Mouse (Mus musculus) hindbrain, postnatal 0 days (tissue): ENCODE measurements at regions not wholly inside any gene's neighbourhood (a gene's known extent, or its start where the extent isn't known, plus 50 kb on each side); places are given as distances from the start of the nearest gene placed in this dataset.
A peak's percentile ranks its signal among the peaks of the same experiment; 100 is the strongest.

Source experiments
- ATAC-seq: fragments of 200-750 bp; cut with Nextera tagmentation; 2 replicates; pipeline ENCODE4 v1.8.0; 2017; ENCODE audit warnings: mild to moderate bottlenecking, moderate TSS enrichment, moderate library complexity
- DNase-seq: peaks from one replicate; pipeline ENCODE4 v3.0.0-alpha.2; 2015; ENCODE audit warnings: low spot score
- H3K27ac ChIP-seq: fragments of 300-500 bp; sonication (generic); 2 replicates; pipeline ENCODE4 v1.5.1; 2014; ENCODE audit warnings: mild to moderate bottlenecking
- H3K27me3 ChIP-seq: fragments of 300-500 bp; sonication (generic); 2 replicates; pipeline ENCODE4 v1.6.1; 2014; ENCODE audit warnings: low read length, mixed read lengths; ENCODE audit not compliant: insufficient read depth
- H3K36me3 ChIP-seq: fragments of 300-500 bp; sonication (generic); 2 replicates; pipeline ENCODE4 v1.6.1; 2014; ENCODE audit warnings: low read length, mixed read lengths; ENCODE audit not compliant: insufficient read depth
- H3K4me1 ChIP-seq: fragments of 300-500 bp; sonication (generic); 2 replicates; pipeline ENCODE4 v1.6.1; 2014; ENCODE audit warnings: antibody characterized with exemption, low read length, mixed read lengths; ENCODE audit not compliant: insufficient read depth
- H3K4me2 ChIP-seq: fragments of 300-500 bp; sonication (generic); 2 replicates; pipeline ENCODE4 v1.6.1; 2014; ENCODE audit warnings: low read depth, mild to moderate bottlenecking, low read length, moderate library complexity, mixed read lengths
- H3K4me3 ChIP-seq: fragments of 300-500 bp; sonication (generic); 2 replicates; pipeline ENCODE4 v1.5.1; 2014; ENCODE audit warnings: low read length
- H3K9ac ChIP-seq: fragments of 300-500 bp; sonication (generic); replicated peaks from 2 replicates; pipeline ENCODE4 v1.6.1; 2014; ENCODE audit warnings: mild to moderate bottlenecking, low read length, moderate library complexity, mixed read lengths
- H3K9me3 ChIP-seq: fragments of 300-500 bp; sonication (generic); 2 replicates; pipeline ENCODE4 v1.6.1; 2016; ENCODE audit warnings: low read length, mixed read lengths
- CTCF ChIP-seq: IDR thresholded peaks from 2 replicates; pipeline ENCODE4 v1.5.1; 2016; ENCODE audit warnings: antibody characterized with exemption, control low read depth, low read depth
- WGBS: fragments of 180-500 bp; shearing (Covaris S2); extraction: QIAGEN DNeasy Blood & Tissue Kit; methylation state at CpG from one replicate; pipeline ENCODE4 v1.1.7; 2014; 5-methylcytosine and 5-hydroxymethylcytosine counted together

DNA sequence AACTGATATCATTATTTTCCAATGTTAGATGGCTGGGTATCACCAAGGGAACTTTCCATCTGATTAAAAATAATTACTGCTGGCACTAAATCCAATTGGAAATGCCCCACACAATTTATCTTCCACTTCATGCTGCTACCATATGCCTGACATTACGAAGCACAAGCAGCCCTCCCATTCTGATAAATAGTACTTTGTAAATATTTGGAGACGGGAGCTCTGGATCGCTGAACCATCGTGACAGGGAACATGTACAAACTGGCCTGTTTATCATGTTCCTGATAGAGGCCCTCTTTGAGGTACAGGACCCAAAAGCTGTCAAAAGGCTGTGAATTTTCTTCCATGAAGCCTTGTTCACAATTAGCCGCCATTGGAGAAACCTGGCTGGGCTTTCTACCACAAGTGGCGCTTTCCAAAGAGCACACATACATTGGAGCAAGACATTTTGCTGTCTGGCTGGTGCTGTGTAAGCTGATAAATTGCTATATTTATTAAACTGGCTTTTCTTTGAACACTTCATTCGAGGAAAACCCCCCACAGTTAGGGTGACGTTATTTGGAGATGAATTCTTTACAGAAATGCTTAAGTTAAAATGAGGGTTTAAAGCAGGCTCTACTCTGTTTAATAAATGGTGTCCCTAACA lies 96.5 kb upstream of the Peli2 start:
- H3K4me3 ChIP-seq = no peak overlapping the region
- no peaks in the 10 kb centered on the region for H3K4me1 ChIP-seq
- H3K9me3 ChIP-seq = no peaks in the 10 kb centered on the region
- TF ChIP-seq CTCF = no peak
- WGBS = 68% methylated on average over 8 of the region's 8 CpGs
- ATAC-seq (no peak), DNase-seq (peak; percentile 41)
- no peak overlapping the region for H3K9ac ChIP-seq
- H3K27me3 ChIP-seq = no peaks in the 10 kb centered on the region
- H3K27ac ChIP-seq = no peak overlapping the region
- H3K4me2 ChIP-seq = no peak overlapping the region
- H3K36me3 ChIP-seq = no peaks in the 10 kb centered on the region

DNA sequence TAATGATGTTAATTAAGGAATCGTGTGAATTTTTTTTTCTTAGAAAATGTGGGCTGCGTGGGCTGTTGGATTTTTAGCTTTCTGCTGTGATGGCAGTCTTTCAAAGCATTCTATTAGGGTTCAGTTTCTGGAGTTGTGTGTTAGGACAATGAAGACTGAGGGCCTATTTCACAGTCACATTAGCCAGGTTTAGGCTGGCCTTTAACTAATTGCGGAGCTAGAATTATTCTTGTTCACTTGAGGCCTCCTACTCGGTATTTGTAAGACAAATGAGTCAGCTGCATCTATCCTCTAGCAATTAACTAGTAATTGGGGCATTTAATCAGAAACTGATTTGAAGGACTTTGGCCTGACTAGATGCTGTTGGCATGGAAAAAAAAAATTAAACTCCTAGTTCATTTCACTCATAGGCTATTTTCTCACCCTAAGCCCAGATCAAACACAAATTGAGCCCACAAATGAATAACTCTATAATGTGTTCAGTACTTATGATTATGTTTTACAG lies 81.3 kb upstream of the Peli2 start:
- H3K4me3 ChIP-seq = no peak overlapping the region
- H3K4me2 ChIP-seq = no peak overlapping the region
- no peaks in the 10 kb centered on the region for H3K9me3 ChIP-seq
- TF ChIP-seq CTCF = no peak
- DNase-seq (no peak), ATAC-seq (no peak)
- no peak overlapping the region for H3K9ac ChIP-seq
- WGBS = 70% methylated on average over 4 of the region's 4 CpGs
- H3K27me3 ChIP-seq = no peaks in the 10 kb centered on the region
- no peaks in the 10 kb centered on the region for H3K36me3 ChIP-seq
- H3K4me1 ChIP-seq = no peaks in the 10 kb centered on the region
- H3K27ac ChIP-seq = no peak overlapping the region

DNA sequence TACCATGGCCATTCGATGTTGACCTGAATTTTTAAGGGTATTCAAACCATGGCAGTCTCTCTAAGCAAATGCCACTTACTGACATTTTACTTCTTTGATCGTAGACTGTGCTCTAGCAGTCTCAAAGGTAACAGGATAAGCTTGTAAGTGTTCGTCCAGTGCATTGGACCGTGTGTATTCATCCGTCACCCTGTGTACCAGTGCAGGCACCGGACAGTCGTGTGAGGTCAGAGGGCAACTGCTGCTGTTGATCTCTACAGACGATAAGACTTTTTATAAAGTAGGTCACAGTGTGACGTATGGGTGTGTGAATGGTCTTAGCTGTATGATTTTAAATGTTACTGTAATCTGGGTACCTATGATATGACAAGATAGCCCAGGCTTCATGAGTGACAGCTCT lies 74.5 kb upstream of the Peli2 start:
- no peak for ATAC-seq
- no peaks in the 10 kb centered on the region for H3K36me3 ChIP-seq
- no peak overlapping the region for H3K4me2 ChIP-seq
- H3K4me3 ChIP-seq = no peak overlapping the region
- no peak overlapping the region for H3K9ac ChIP-seq
- H3K9me3 ChIP-seq = no peaks in the 10 kb centered on the region
- no peak for DNase-seq
- H3K27ac ChIP-seq = no peak overlapping the region
- 85% methylated on average over 9 of the region's 9 CpGs for WGBS
- no peak for TF ChIP-seq CTCF
- no peaks in the 10 kb centered on the region for H3K27me3 ChIP-seq
- no peaks in the 10 kb centered on the region for H3K4me1 ChIP-seq

DNA sequence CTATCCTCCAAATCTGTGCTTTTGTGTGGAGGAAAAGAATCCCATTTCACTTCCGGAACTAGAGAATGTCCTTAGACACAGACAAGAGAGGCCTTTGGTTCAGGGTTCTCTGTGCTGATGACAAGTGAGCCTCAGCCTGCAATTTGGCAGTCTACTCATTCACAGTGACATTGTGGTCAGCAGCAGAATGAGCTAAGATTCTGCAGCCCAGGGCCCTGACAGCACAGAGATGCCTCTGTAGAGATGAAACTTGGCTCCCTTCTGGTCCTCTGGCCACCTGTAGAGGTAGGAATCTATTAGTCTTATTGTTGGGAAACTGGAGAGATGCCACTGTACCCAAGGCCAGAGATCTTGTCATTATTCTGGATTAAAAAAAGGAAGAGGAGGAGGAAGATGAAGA lies 73.8 kb upstream of the Peli2 start:
- Histone ChIP-seq H3K4me2 (no peak overlapping the region), H3K27ac (no peak overlapping the region), H3K27me3 (no peaks in the 10 kb centered on the region), H3K9ac (no peak overlapping the region), H3K9me3 (no peaks in the 10 kb centered on the region), H3K4me1 (no peaks in the 10 kb centered on the region), H3K36me3 (no peaks in the 10 kb centered on the region), H3K4me3 (no peak overlapping the region)
- no peak for TF ChIP-seq CTCF
- 78% methylated on average over 1 of the region's 1 CpGs for WGBS
- no peak for ATAC-seq
- DNase-seq = no peak

DNA sequence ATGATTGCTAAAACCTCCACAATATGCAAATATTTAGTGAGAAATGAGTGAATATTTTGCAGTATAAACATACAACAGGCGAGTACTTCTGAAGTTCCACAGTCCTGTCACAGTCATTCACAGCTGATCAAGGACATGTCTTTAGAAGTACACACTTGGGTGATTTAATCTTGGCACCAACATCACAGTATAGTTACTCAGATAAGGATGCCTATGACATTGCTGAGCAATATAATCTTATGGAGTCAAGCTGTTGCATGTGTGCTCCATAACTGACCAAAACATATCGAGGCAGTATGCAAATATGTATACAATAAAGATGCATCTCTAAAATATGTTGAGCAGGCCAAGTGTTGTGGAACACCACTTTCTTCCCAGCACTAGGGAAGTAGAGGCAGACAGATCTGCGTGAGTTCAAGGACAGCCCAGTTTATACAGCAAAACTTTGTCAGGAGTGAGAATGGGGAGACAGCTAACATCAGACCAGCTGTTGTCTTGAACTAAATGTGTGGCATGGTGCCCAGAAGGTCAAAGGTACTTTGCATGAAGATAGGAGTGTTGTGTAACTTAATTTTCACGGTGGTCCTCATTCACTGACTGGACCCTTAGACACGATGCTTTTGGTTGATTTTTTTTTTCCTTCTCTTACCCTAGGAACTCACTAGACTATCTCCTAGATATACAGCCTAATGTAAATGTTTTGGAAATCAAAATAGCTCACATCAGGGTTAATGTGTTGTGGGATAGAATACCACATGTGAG lies 70.7 kb upstream of the Peli2 start:
- Histone ChIP-seq H3K9me3 (no peaks in the 10 kb centered on the region), H3K36me3 (no peaks in the 10 kb centered on the region), H3K4me3 (no peak overlapping the region), H3K9ac (no peak overlapping the region), H3K27me3 (no peaks in the 10 kb centered on the region), H3K27ac (no peak overlapping the region), H3K4me1 (no peaks in the 10 kb centered on the region), H3K4me2 (no peak overlapping the region)
- ATAC-seq (no peak), DNase-seq (no peak)
- WGBS = 70% methylated on average over 5 of the region's 5 CpGs
- TF ChIP-seq CTCF = no peak

DNA sequence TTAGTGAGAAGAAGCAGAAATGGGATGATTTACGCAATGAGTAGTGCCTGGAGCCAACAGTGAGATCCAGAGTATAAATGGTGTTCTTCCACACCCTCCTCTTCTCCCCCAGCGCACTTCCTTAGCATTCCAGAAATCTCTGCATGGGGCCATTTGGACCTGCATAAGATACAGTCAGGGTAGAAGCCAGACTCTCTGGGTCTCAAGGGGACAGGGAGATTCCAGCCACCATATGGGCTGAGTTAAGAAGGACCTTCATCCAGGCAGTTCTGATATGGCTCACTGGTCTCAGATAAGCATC lies 70.2 kb upstream of the Peli2 start:
- Histone ChIP-seq H3K4me3 (no peak overlapping the region), H3K27me3 (no peaks in the 10 kb centered on the region), H3K9me3 (no peaks in the 10 kb centered on the region), H3K27ac (no peak overlapping the region), H3K4me1 (no peaks in the 10 kb centered on the region), H3K9ac (no peak overlapping the region), H3K36me3 (no peaks in the 10 kb centered on the region), H3K4me2 (no peak overlapping the region)
- TF ChIP-seq CTCF = no peak
- DNase-seq (no peak), ATAC-seq (no peak)
- 86% methylated on average over 2 of the region's 2 CpGs for WGBS

DNA sequence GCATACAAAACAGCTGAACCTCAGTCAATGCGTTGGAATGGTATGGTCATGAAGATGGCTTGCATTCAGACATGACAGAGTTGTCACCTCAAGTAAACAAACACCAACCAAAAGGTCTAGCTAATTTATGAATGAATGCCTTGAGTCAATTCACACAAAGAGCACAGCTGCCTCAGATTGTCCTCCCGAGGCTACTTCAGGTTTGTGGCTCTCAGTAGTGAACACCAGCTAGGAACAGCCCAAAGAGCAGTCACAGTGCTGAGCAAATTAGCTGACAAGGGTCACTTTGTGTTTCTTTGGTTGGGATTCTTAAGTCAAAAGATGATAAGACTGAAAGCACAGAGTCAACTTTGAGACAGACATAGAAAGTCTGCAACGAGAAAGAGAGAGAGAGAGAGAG lies 68.7 kb upstream of the Peli2 start:
- Histone ChIP-seq H3K4me2 (no peak overlapping the region), H3K9ac (no peak overlapping the region), H3K4me3 (no peak overlapping the region), H3K27me3 (no peaks in the 10 kb centered on the region), H3K36me3 (no peaks in the 10 kb centered on the region), H3K27ac (peak overlapping the region; percentile 17; the same call in 1 of the 2 replicates), H3K9me3 (no peaks in the 10 kb centered on the region), H3K4me1 (no peaks in the 10 kb centered on the region)
- DNase-seq (peak; percentile 30), ATAC-seq (no peak)
- WGBS = 45% methylated on average over 3 of the region's 3 CpGs
- no peak for TF ChIP-seq CTCF
